Mouse (Mus musculus): ENCODE measurements at regions not wholly inside any gene's neighbourhood (a gene's known extent, or its start where the extent isn't known, plus 50 kb on each side); places are given as distances from the start of the nearest gene placed in this dataset.

GRCm38 (mm10) chr1:189085245-189085644 is 77.6 kb upstream of the Kctd3 start:
- DNase-seq (ENCODE audit: low spot score), result no peak

GRCm38 (mm10) chr1:189081267-189081666 is 73.6 kb upstream of the Kctd3 start:
- DNase-seq (ENCODE audit: low spot score), result no peak

GRCm38 (mm10) chr1:189080797-189081196 is 73.2 kb upstream of the Kctd3 start:
- DNase-seq (ENCODE audit: low spot score), result peak; percentile 23

- no peak for DNase-seq (ENCODE audit: low spot score)
Measured at GRCm38 (mm10) chr1:189079451-189080410, 72.1 kb upstream of the Kctd3 start.

GRCm38 (mm10) chr1:189077861-189078260 is 70.2 kb upstream of the Kctd3 start:
- DNase-seq (ENCODE audit: low spot score), result no peak

GRCm38 (mm10) chr1:189076276-189076675 is 68.6 kb upstream of the Kctd3 start:
- peak; percentile 8 for DNase-seq (ENCODE audit: low spot score)

GRCm38 (mm10) chr1:189075671-189076070 is 68.0 kb upstream of the Kctd3 start:
- peak; percentile 22 for DNase-seq (ENCODE audit: low spot score)

GRCm38 (mm10) chr1:189072516-189072915 is 64.9 kb upstream of the Kctd3 start:
- DNase-seq (ENCODE audit: low spot score), result no peak

- no peak for DNase-seq (ENCODE audit: low spot score)
Measured at GRCm38 (mm10) chr1:189068204-189068603, 60.6 kb upstream of the Kctd3 start.

- DNase-seq (ENCODE audit: low spot score), result no peak
Measured at GRCm38 (mm10) chr1:189067204-189067960, 59.7 kb upstream of the Kctd3 start.

- no peak for DNase-seq (ENCODE audit: low spot score)
Measured at GRCm38 (mm10) chr1:189066446-189067151, 59.0 kb upstream of the Kctd3 start.

- no peak for DNase-seq (ENCODE audit: low spot score)
Measured at GRCm38 (mm10) chr1:189065152-189065910, 57.7 kb upstream of the Kctd3 start.

- no peak for DNase-seq (ENCODE audit: low spot score)
Measured at GRCm38 (mm10) chr1:189064629-189065028, 57.0 kb upstream of the Kctd3 start.

GRCm38 (mm10) chr1:189063699-189064098 is 56.1 kb upstream of the Kctd3 start:
- no peak for DNase-seq (ENCODE audit: low spot score)

- DNase-seq (ENCODE audit: low spot score), result no peak
Measured at GRCm38 (mm10) chr1:189063209-189063608, 55.6 kb upstream of the Kctd3 start.

Measured in ovary, adult 18-20 months (tissue).